Mouse (Mus musculus): ENCODE measurements around the gene Rab11fip4.

The Rab11fip4 gene

GRCm38 (mm10) chr11:79590664-79591590, at the start of gene Rab11fip4:
Rab11fip4 (plus strand) TSS chr11:79591212.
- DNase-seq (ENCODE audit: low spot score in 2 of 2) = peak in 1 of 2 experiments; percentile 63

GRCm38 (mm10) chr11:79552622-79553021, 38.4 kb upstream of the Rab11fip4 start:
- no peak for DNase-seq (ENCODE audit: low spot score in 2 of 2)

- no peak for DNase-seq (ENCODE audit: low spot score in 2 of 2)
Observed at GRCm38 (mm10) chr11:79560536-79560935, 30.5 kb upstream of the Rab11fip4 start.

- no peak for DNase-seq (ENCODE audit: low spot score in 2 of 2)
Observed at GRCm38 (mm10) chr11:79563493-79563892, 27.5 kb upstream of the Rab11fip4 start.

GRCm38 (mm10) chr11:79566947-79567346, 24.1 kb upstream of the Rab11fip4 start:
- DNase-seq (ENCODE audit: low spot score in 2 of 2) = no peak

- DNase-seq (ENCODE audit: low spot score in 2 of 2) = no peak
Observed at GRCm38 (mm10) chr11:79568197-79568911, 22.7 kb upstream of the Rab11fip4 start.

- DNase-seq (ENCODE audit: low spot score in 2 of 2) = no peak
Observed at GRCm38 (mm10) chr11:79570319-79570718, 20.7 kb upstream of the Rab11fip4 start.

- DNase-seq (ENCODE audit: low spot score in 2 of 2) = no peak
Observed at GRCm38 (mm10) chr11:79573836-79574235, 17.2 kb upstream of the Rab11fip4 start.

GRCm38 (mm10) chr11:79575383-79576073, 15.5 kb upstream of the Rab11fip4 start:
- no peak for DNase-seq (ENCODE audit: low spot score in 2 of 2)

GRCm38 (mm10) chr11:79577741-79578140, 13.3 kb upstream of the Rab11fip4 start:
- DNase-seq (ENCODE audit: low spot score in 2 of 2) = peak; percentile 57 to 82

- DNase-seq (ENCODE audit: low spot score in 2 of 2) = no peak
Observed at GRCm38 (mm10) chr11:79580660-79581059, 10.4 kb upstream of the Rab11fip4 start.

- no peak for DNase-seq (ENCODE audit: low spot score in 2 of 2)
Observed at GRCm38 (mm10) chr11:79581257-79581656, 9.8 kb upstream of the Rab11fip4 start.

- DNase-seq (ENCODE audit: low spot score in 2 of 2) = peak; percentile 54 to 76
Observed at GRCm38 (mm10) chr11:79584191-79584590, 6.8 kb upstream of the Rab11fip4 start.

- peak in 1 of 2 experiments; percentile 41 for DNase-seq (ENCODE audit: low spot score in 2 of 2)
Observed at GRCm38 (mm10) chr11:79589317-79590075, 1.5 kb upstream of the Rab11fip4 start.

GRCm38 (mm10) chr11:79591591-79591975, 571 bp downstream of the Rab11fip4 start:
- peak in 1 of 2 experiments; percentile 39 for DNase-seq (ENCODE audit: low spot score in 2 of 2)

GRCm38 (mm10) chr11:79593495-79593894, 2.5 kb downstream of the Rab11fip4 start:
- DNase-seq (ENCODE audit: low spot score in 2 of 2) = no peak

GRCm38 (mm10) chr11:79610454-79610853, 19.4 kb downstream of the Rab11fip4 start:
- no peak for DNase-seq (ENCODE audit: low spot score in 2 of 2)

- no peak for DNase-seq (ENCODE audit: low spot score in 2 of 2)
Observed at GRCm38 (mm10) chr11:79611011-79611666, 20.1 kb downstream of the Rab11fip4 start.

- no peak for DNase-seq (ENCODE audit: low spot score in 2 of 2)
Observed at GRCm38 (mm10) chr11:79612046-79612600, 21.1 kb downstream of the Rab11fip4 start.

GRCm38 (mm10) chr11:79613084-79613483, 22.1 kb downstream of the Rab11fip4 start:
- DNase-seq (ENCODE audit: low spot score in 2 of 2) = no peak
